Mouse (Mus musculus): ENCODE measurements around the gene Zfp935.
"Not testable (repeated sequence)": the region's sequence is repeated elsewhere in the genome, so short reads cannot be mapped to it uniquely, and the experiment has no call there.

GRCm38 (mm10) chr13:62571099-62571498 lies 12.8 kb upstream of the Zfp935 start, which contains the start of gene Zfp934:
- not testable (repeated sequence) for TF ChIP-seq TCF12 (IDR thresholded peaks at IDR 0.05; ENCODE audit: low read depth, low read length); ZKSCAN1 (IDR thresholded peaks at IDR 0.05; ENCODE audit: borderline replicate concordance, low read depth, low read length); CTCF (conservative IDR thresholded peaks at IDR 0.05 in 1 of 2, IDR thresholded peaks at IDR 0.05 in 1 of 2; ENCODE audit: low read depth in 2 of 2, low read length in 2 of 2); SIN3A (IDR thresholded peaks at IDR 0.05; ENCODE audit: low read length); POLR2A (IDR thresholded peaks at IDR 0.05; ENCODE audit: low read depth, low read length); ELF1 (IDR thresholded peaks at IDR 0.05; ENCODE audit: low read depth, low read length); NELFE (IDR thresholded peaks at IDR 0.05; ENCODE audit: low read depth, low read length); POLR2AphosphoS2 (IDR thresholded peaks at IDR 0.05; ENCODE audit: low read depth, low read length); GABPA (IDR thresholded peaks at IDR 0.05; ENCODE audit: insufficient replicate concordance, low read depth, low read length); ZNF384 (IDR thresholded peaks at IDR 0.05; ENCODE audit: low read depth, low read length)

All from CH12.LX (cell line).